Mouse (Mus musculus): ENCODE measurements around the gene Gjc2.

DNA sequence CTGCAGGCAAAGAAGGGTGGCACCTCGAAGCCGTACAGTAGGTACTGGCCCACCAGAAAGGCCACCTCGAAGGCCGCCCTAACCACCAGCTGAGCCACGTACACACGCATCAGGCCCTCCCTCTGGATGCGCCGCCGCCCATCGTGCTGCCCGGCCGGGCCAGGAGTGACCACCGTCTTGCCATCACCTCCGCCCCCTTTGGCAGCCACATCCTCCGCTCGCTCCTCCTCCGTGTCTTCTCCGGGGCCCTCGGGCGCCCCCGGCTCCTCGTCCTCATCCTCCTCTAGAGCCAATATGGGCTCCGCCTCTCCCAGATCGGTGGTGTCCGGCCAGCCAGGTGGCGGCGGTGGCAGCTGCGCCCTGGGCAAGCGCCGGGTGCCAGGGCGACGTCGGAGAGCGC, 6.1 kb downstream of the Gjc2 start:
- TF ChIP-seq CTCF (IDR thresholded peaks at IDR 0.05; ENCODE audit: extremely low read depth, insufficient read depth, insufficient read length, insufficient replicate concordance), result no peak
- no peak for TF ChIP-seq POLR2A (IDR thresholded peaks at IDR 0.05; ENCODE audit: low read depth, low read length)
